Mouse (Mus musculus) midbrain, embryonic 14.5 days (tissue): ENCODE results near the gene Stk32c. TPM values are rescaled to one million over a fixed set of nuclear protein-coding genes. Genes with fewer than 3 reads are reported as not detected.

Experiments used
- ATAC-seq: fragments of 200-750 bp; cut with Nextera tagmentation; 2 replicates; pipeline ENCODE4 v1.8.0; 2017; ENCODE audit warnings: moderate number of reproducible peaks, moderate library complexity; ENCODE audit not compliant: low FRiP score, low TSS enrichment
- DNase-seq: peaks from one replicate; pipeline ENCODE4 v3.0.0-alpha.2; 2015
- H3K27ac ChIP-seq: fragments of 300-500 bp; sonication (generic); replicated peaks from 2 replicates; pipeline ENCODE4 v1.5.1; 2014; ENCODE audit warnings: mild to moderate bottlenecking, low read depth, low read length, moderate library complexity
- H3K27me3 ChIP-seq: fragments of 300-500 bp; sonication (generic); 2 replicates; pipeline ENCODE4 v1.6.1; 2014; ENCODE audit warnings: low read length, control low read depth, mixed read lengths; ENCODE audit not compliant: control insufficient read depth, insufficient read depth
- H3K36me3 ChIP-seq: fragments of 300-500 bp; sonication (generic); 2 replicates; pipeline ENCODE4 v1.6.1; 2014; ENCODE audit warnings: low read length, control low read depth; ENCODE audit not compliant: control insufficient read depth, insufficient read depth
- H3K4me1 ChIP-seq: fragments of 300-500 bp; sonication (generic); 2 replicates; pipeline ENCODE4 v1.6.1; 2014; ENCODE audit warnings: mild to moderate bottlenecking, antibody characterized with exemption, low read length, control low read depth; ENCODE audit not compliant: control insufficient read depth, insufficient read depth
- H3K4me2 ChIP-seq: fragments of 300-500 bp; sonication (generic); 2 replicates; pipeline ENCODE4 v1.6.1; 2014; ENCODE audit warnings: mild to moderate bottlenecking, low read length, moderate library complexity
- H3K4me3 ChIP-seq: fragments of 300-500 bp; sonication (generic); replicated peaks from 2 replicates; pipeline ENCODE4 v1.5.1; 2014; ENCODE audit warnings: low read depth, low read length
- H3K9ac ChIP-seq: fragments of 300-500 bp; sonication (generic); replicated peaks from 2 replicates; pipeline ENCODE4 v1.6.1; 2014; ENCODE audit warnings: mild to moderate bottlenecking, low read length, moderate library complexity
- H3K9me3 ChIP-seq: fragments of 300-500 bp; sonication (generic); 2 replicates; pipeline ENCODE4 v1.6.1; 2016; ENCODE audit warnings: low read length, control low read depth, mixed read lengths; ENCODE audit not compliant: control insufficient read depth
- WGBS: fragments of 180-500 bp; shearing (Covaris S2); extraction: QIAGEN DNeasy Blood & Tissue Kit; methylation state at CpG from one replicate; pipeline ENCODE4 v1.1.7; 2014; 5-methylcytosine and 5-hydroxymethylcytosine counted together
- polyA plus RNA-seq: library from polyadenylated mRNA; unstranded; fragments of >200 nt; fragmentation: Nextera tagmentation; extraction: Ambion mirVana; gene quantifications from 2 replicates; pipeline ENCODE4 v1.2.1, GENCODE M21; 2014

The Stk32c gene
- polyA plus RNA-seq, result 0.99 and 3.8 TPM in 2 replicates

GRCm38 (mm10) chr7:139212754-139213745 is at the start of gene Stk32c, which contains the start of gene Lrrc27:
Stk32c (minus strand) TSS chr7:139213307.
Lrrc27 (plus strand) TSS chr7:139212988.
- ATAC-seq, result peak; percentile 98

GRCm38 (mm10) chr7:139257752-139258542 is 44.8 kb upstream of the Stk32c start:
- Histone ChIP-seq H3K27me3 (no peaks in the 10 kb centered on the region), H3K36me3 (no peaks in the 10 kb centered on the region), H3K4me3 (no peak overlapping the region), H3K4me1 (no peaks in the 10 kb centered on the region; the same call in 1 of the 2 replicates), H3K27ac (no peak overlapping the region), H3K9me3 (no peaks in the 10 kb centered on the region), H3K4me2 (no peak overlapping the region), H3K9ac (no peak overlapping the region)
- no peak for DNase-seq
- WGBS, result 76% methylated on average over 10 of the region's 10 CpGs
- ATAC-seq, result no peak

More at GRCm38 (mm10) chr7:139212754-139213745, at the start of gene Stk32c, which contains the start of gene Lrrc27:
- H3K4me1 ChIP-seq, result peaks cover 7% of the 10 kb centered on the region; the same call in 1 of the 2 replicates
- peak within 1 kb of the TSS; percentile 48 for H3K4me3 ChIP-seq
- no peaks in the 10 kb centered on the region for H3K36me3 ChIP-seq
- peak; percentile 99 for DNase-seq
- peak within 1 kb of the TSS; percentile 83 for H3K27ac ChIP-seq
- peak within 1 kb of the TSS; percentile 72 for H3K9ac ChIP-seq
- no peaks in the 10 kb centered on the region for H3K9me3 ChIP-seq
- peak within 1 kb of the TSS; percentile 56 for H3K4me2 ChIP-seq
- H3K27me3 ChIP-seq, result no peaks in the 10 kb centered on the region
- 2% methylated on average over 53 of the region's 53 CpGs for WGBS

DNA sequence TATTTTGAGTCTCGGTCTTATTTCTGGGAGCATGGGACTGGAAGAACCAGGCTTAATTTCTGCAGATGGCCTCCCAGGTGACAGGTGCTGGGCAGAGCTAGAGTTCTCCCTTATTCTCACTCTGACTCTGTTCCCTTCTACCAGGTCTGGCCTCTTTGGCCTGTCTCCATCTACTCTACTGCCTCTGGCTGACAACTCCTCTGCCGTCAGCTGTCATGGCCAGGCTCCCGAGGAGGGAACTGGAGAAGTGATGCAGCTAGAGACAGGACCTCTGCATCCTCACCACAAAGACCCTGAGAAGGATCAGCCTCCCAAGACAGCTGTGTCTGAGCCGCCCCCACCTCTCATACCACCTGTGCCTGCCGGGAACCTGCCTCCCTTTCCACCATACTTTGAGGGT is 41.5 kb upstream of the Stk32c start:
- no peak overlapping the region for H3K4me3 ChIP-seq
- no peaks in the 10 kb centered on the region for H3K9me3 ChIP-seq
- peaks cover under 1% of the 10 kb centered on the region; the same call in 1 of the 2 replicates for H3K4me1 ChIP-seq
- DNase-seq, result no peak
- no peaks in the 10 kb centered on the region for H3K27me3 ChIP-seq
- no peaks in the 10 kb centered on the region for H3K36me3 ChIP-seq
- H3K27ac ChIP-seq, result no peak overlapping the region
- no peak overlapping the region for H3K9ac ChIP-seq
- 82% methylated on average over 5 of the region's 5 CpGs for WGBS
- ATAC-seq, result no peak
- H3K4me2 ChIP-seq, result no peak overlapping the region

DNA sequence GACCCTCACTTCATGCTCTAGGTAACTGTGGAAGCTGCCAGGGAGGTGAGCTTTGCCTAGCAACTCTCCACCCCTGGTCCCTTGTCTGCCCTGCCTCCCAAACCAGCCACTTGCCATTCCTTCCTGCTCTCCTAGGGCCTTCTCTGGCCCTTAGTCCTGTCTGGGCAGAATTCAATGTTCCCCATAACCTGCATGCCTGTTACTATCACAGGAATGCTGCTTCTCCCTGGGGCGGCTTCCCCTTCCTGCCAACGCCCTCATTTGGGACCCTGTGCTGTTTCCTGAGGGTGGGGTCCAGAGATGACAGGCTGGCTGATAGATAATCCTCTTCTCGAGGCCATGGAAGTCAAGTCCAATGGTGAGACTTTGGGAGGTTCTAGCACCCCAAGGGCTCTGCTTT is 40.4 kb upstream of the Stk32c start:
- no peak for ATAC-seq
- Histone ChIP-seq H3K4me1 (peaks cover 11% of the 10 kb centered on the region; the same call in 1 of the 2 replicates), H3K4me2 (no peak overlapping the region), H3K27me3 (0 out of 2 replicates have a peak, but pooled peaks cover 6% of the 10 kb centered on the region), H3K9me3 (no peaks in the 10 kb centered on the region), H3K36me3 (no peaks in the 10 kb centered on the region), H3K9ac (no peak overlapping the region), H3K27ac (no peak overlapping the region), H3K4me3 (no peak overlapping the region)
- no peak for DNase-seq
- WGBS, result 84% methylated on average over 3 of the region's 3 CpGs

- Histone ChIP-seq H3K36me3 (no peaks in the 10 kb centered on the region), H3K4me2 (no peak overlapping the region), H3K27me3 (0 out of 2 replicates have a peak, but pooled peaks cover 6% of the 10 kb centered on the region), H3K9ac (no peak overlapping the region), H3K27ac (no peak overlapping the region), H3K4me3 (no peak overlapping the region), H3K9me3 (no peaks in the 10 kb centered on the region), H3K4me1 (peaks cover 11% of the 10 kb centered on the region; the same call in 1 of the 2 replicates)
- 74% methylated on average over 9 of the region's 9 CpGs for WGBS
- ATAC-seq, result no peak
- no peak for DNase-seq
Measured at GRCm38 (mm10) chr7:139252986-139253385, 39.9 kb upstream of the Stk32c start.

GRCm38 (mm10) chr7:139252566-139252965 is 39.5 kb upstream of the Stk32c start:
- 90% methylated on average over 7 of the region's 7 CpGs for WGBS
- Histone ChIP-seq H3K27me3 (0 out of 2 replicates have a peak, but pooled peaks cover 6% of the 10 kb centered on the region), H3K9ac (no peak overlapping the region), H3K36me3 (no peaks in the 10 kb centered on the region), H3K4me3 (no peak overlapping the region), H3K9me3 (no peaks in the 10 kb centered on the region), H3K4me2 (no peak overlapping the region), H3K4me1 (peaks cover 15% of the 10 kb centered on the region; the same call in 1 of the 2 replicates), H3K27ac (no peak overlapping the region)
- ATAC-seq, result no peak
- no peak for DNase-seq

DNA sequence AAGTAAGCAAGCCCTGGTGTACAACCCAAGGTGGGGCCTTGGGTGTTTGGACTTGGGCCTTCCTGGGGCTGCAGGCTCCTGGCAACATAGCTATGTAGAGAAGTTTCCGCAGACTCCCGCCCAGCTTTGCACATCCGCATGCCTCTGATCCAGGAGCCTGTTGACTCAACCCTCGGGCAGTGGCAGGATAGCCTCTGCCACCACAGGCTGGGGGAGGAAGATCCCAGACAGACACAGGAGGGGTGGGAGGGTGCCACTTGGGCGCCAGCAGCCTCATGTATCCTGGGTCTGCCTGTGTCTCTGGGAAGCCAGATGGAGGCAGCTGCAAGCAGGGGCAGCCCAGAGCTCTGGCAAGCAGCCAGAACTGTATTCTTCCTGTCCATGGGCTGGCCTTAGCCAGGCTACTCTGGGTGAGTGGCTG is 38.8 kb upstream of the Stk32c start:
- Histone ChIP-seq H3K27ac (no peak overlapping the region), H3K27me3 (peaks cover 11% of the 10 kb centered on the region; the same call in 1 of the 2 replicates), H3K4me3 (no peak overlapping the region), H3K4me1 (peaks cover 20% of the 10 kb centered on the region; the same call in 1 of the 2 replicates), H3K9ac (no peak overlapping the region), H3K36me3 (no peaks in the 10 kb centered on the region), H3K4me2 (no peak overlapping the region), H3K9me3 (no peaks in the 10 kb centered on the region)
- 65% methylated on average over 5 of the region's 5 CpGs for WGBS
- ATAC-seq (0 out of 2 replicates have a peak, but pooled peaks have one; percentile 11), DNase-seq (peak; percentile 78)
